Mouse (Mus musculus) heart, postnatal 10 days (tissue): ENCODE data around the gene Nkpd1. TPM values are rescaled to one million over a fixed set of nuclear protein-coding genes. Genes with fewer than 3 reads are reported as not detected.

ENCODE experiments used
- DNase-seq, 2 experiments: peaks; one replicate each; pipeline ENCODE4 v3.0.0; 2021
- intact Hi-C: fragments of 180-260 bp; cut with DNase I; formaldehyde crosslinking; loops from one replicate; pipeline ENCODE4 v1.15.1; 2025
- total RNA-seq, 2 experiments: library from RNA; stranded (reverse); gene quantifications; 2 replicates each; pipeline ENCODE4 v1.2.3; 2021

Nkpd1 gene
- total RNA-seq, 2 experiments from 2014 or later, result not detected

DNA sequence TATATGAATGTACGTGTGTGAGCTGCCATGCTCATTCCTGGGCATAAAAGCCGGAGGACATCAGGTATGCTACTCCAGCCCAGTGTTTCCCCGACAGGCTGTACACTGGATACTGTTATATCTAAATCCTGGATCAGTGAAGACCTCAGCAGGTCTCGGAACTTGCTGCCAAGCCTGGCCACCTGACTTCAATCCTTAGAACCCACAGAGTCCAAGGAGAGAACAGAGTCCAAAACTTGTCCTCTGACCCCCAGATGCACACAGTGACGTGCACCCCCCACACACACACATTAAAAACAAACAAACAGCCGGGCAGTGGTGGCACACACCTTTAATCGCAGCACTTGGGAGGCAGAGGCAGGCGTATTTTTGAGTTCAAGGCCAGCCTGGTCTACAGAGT lies 49.8 kb downstream of the Nkpd1 start:
- intact Hi-C loops, result no loop called here
- DNase-seq, result no peak

GRCm38 (mm10) chr7:19569647-19570046 lies 52.0 kb downstream of the Nkpd1 start:
- intact Hi-C loops, result no loop called here
- DNase-seq, result no peak

- intact Hi-C loops, result loop anchor here (2.0 kb wide), 1 partner anchor 70 kb away; no protein-coding TSS in a partner anchor
- DNase-seq, result peak; percentile 88 to 90
Measured at GRCm38 (mm10) chr7:19572926-19573775, 55.5 kb downstream of the Nkpd1 start.

DNA sequence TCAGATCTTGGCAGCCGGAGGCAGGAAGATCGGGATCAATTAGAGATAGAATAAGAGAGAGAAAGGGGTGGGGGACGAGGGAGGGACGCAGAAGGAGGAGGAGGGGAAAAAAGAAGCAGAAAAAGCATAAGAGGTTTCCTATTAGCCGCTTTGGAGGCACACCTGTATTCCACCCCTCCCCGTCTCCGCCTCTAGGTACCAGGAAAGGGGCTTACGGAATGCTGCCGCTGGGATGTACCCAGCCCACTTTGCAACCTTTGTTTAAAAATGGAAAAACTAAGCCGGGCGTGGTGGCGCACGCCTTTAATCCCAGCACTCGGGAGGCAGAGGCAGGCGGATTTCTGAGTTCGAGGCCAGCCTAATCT lies 56.1 kb downstream of the Nkpd1 start:
- intact Hi-C loops, result loop anchor here (2.0 kb wide), 1 partner anchor 71 kb away; no protein-coding TSS in a partner anchor
- no peak for DNase-seq

Other genes with a start within 250 kb of the Nkpd1 start
- 10 to 100 TPM; 84.0 to 98.6 TPM for gene Vasp, start 246.0 kb upstream of the Nkpd1 start, total RNA-seq
- gene Ppm1n, start 237.8 kb upstream of the Nkpd1 start, total RNA-seq, result under 1 TPM in 1 of 2 experiments, not detected in 1; 0.67 TPM
- 10 to 100 TPM; 67.9 to 82.8 TPM for gene Rtn2, start 235.2 kb upstream of the Nkpd1 start, total RNA-seq
- under 1 TPM; 0.48 to 0.60 TPM for gene Fosb, start 207.8 kb upstream of the Nkpd1 start, total RNA-seq
- gene Ercc1, start 173.1 kb upstream of the Nkpd1 start, total RNA-seq, result 10 to 100 TPM; 40.1 to 43.2 TPM
- 10 to 100 TPM in 1 of 2 experiments, 1 to 10 TPM in 1; 8.2 to 11.0 TPM for gene Cd3eap, start 158.4 kb upstream of the Nkpd1 start, total RNA-seq
- 10 to 100 TPM; 23.1 to 40.1 TPM for gene Ppp1r13l, start 158.1 kb upstream of the Nkpd1 start, total RNA-seq
- gene Ercc2, start 135.8 kb upstream of the Nkpd1 start, total RNA-seq, result 10 to 100 TPM; 10.3 to 12.3 TPM
- under 1 TPM; 0.26 to 0.55 TPM for gene Klc3, start 113.7 kb upstream of the Nkpd1 start, total RNA-seq
- gene Ckm, start 113.1 kb upstream of the Nkpd1 start, total RNA-seq, result 1,000 to 10,000 TPM; 3,255 to 3,362 TPM
- gene Mark4, start 59.0 kb upstream of the Nkpd1 start, total RNA-seq, result 10 to 100 TPM; 26.6 to 26.8 TPM
- gene Exoc3l2, start 54.5 kb upstream of the Nkpd1 start, total RNA-seq, result 1 to 10 TPM in 1 of 2 experiments, under 1 TPM in 1; 0.81 to 1.0 TPM
- 1 to 10 TPM; 2.3 to 3.2 TPM for gene Bloc1s3, start 9.5 kb upstream of the Nkpd1 start, total RNA-seq
- 10 to 100 TPM; 43.1 to 53.1 TPM for gene Trappc6a, start 9.4 kb upstream of the Nkpd1 start, total RNA-seq
- gene Ppp1r37, start 45.2 kb downstream of the Nkpd1 start, total RNA-seq, result 10 to 100 TPM; 43.1 to 46.2 TPM
- not detected for gene Zfp296, start 59.4 kb downstream of the Nkpd1 start, total RNA-seq
- 10 to 100 TPM; 54.5 to 58.0 TPM for gene Gemin7, start 59.8 kb downstream of the Nkpd1 start, total RNA-seq
- gene Clasrp, start 86.6 kb downstream of the Nkpd1 start, total RNA-seq, result 10 to 100 TPM; 24.1 to 29.5 TPM
- gene Relb, start 111.6 kb downstream of the Nkpd1 start, total RNA-seq, result 10 to 100 TPM in 1 of 2 experiments, 1 to 10 TPM in 1; 9.4 to 12.0 TPM
- gene Clptm1, start 147.2 kb downstream of the Nkpd1 start, total RNA-seq, result 100 to 1,000 TPM in 1 of 2 experiments, 10 to 100 TPM in 1; 95.2 to 102 TPM
- gene Apoc2, start 160.1 kb downstream of the Nkpd1 start, total RNA-seq, result under 1 TPM in 1 of 2 experiments, not detected in 1; 0.60 TPM
- gene Gm44805, start 163.6 kb downstream of the Nkpd1 start, total RNA-seq, result not detected
- gene Apoc4, start 163.6 kb downstream of the Nkpd1 start, total RNA-seq, result not detected
- 10 to 100 TPM in 1 of 2 experiments, 1 to 10 TPM in 1; 5.2 to 14.7 TPM for gene Apoc1, start 174.8 kb downstream of the Nkpd1 start, total RNA-seq
- 100 to 1,000 TPM; 268 to 276 TPM for gene Apoe, start 181.3 kb downstream of the Nkpd1 start, total RNA-seq
- gene Tomm40, start 197.6 kb downstream of the Nkpd1 start, total RNA-seq, result 100 to 1,000 TPM; 129 to 131 TPM
- gene Nectin2, start 232.6 kb downstream of the Nkpd1 start, total RNA-seq, result 10 to 100 TPM; 43.1 to 45.2 TPM